In the genomic region with DNA sequence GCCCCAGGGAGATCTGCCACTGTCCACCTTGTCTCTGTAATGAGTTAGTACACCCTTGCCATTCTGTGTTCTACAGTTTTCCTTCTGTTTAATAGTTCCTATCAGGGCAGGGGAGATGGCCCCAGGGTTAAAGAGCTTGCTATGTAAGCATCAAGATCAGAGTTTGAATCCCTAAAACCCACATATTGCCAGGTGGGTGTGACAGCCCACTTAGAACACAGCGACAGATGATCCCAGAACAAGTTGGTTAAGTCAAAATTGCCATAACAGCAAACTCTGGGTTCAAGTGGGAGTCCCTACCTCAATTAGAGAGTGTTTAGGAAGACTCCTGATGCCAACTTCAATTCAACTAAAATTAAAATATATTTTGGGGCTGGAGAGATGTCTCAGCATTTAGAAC, we compare ENCODE assay signal across 30 mouse cellular contexts.
"Had no signal": no experiment of that assay in that cellular context is flagged by ENCODE, and none has a peak within 500 bp of the region (broad histone marks: within the 10 kb centered on the region; RNA-seq: fewer than 3 reads in every experiment).

No protein-coding gene starts in this region.

- H3K36me3 ChIP-seq: limb, embryonic 13.5 days; limb, embryonic 15.5 days; liver, embryonic 12.5 days; liver, embryonic 13.5 days; liver, embryonic 15.5 days; lung, embryonic 15.5 days; midbrain, embryonic 15.5 days; neural tube, embryonic 12.5 days had no signal

- H3K4me2 ChIP-seq: limb, embryonic 13.5 days; limb, embryonic 15.5 days; liver, embryonic 11.5 days; liver, embryonic 12.5 days; liver, embryonic 13.5 days; liver, embryonic 15.5 days; lung, embryonic 14.5 days; lung, embryonic 15.5 days; midbrain, embryonic 11.5 days; midbrain, embryonic 12.5 days; midbrain, embryonic 13.5 days; midbrain, embryonic 15.5 days; neural tube, embryonic 12.5 days had no signal

- H3K27me3 ChIP-seq: limb, embryonic 13.5 days; limb, embryonic 15.5 days; liver, embryonic 12.5 days; liver, embryonic 13.5 days; liver, embryonic 15.5 days; lung, embryonic 15.5 days; megakaryocyte, embryonic 14.5 days; midbrain, embryonic 12.5 days; midbrain, embryonic 13.5 days; midbrain, embryonic 15.5 days; neural tube, embryonic 12.5 days had no signal

- DNase-seq: left cerebral cortex, postnatal 4 days; liver; liver, embryonic 13.5 days; lung, adult 18-20 months; lung, adult 2 months; lung, embryonic 14.5 days; lung, postnatal 10 days; lung, postnatal 14 days; lung, postnatal 36 days; lung, postnatal 4 days; midbrain, embryonic 14.5 days had no signal

- H3K27ac ChIP-seq: left cerebral cortex, adult 2 months; limb, embryonic 13.5 days; limb, embryonic 15.5 days; liver, embryonic 12.5 days; liver, embryonic 13.5 days; liver, embryonic 14.5 days; liver, embryonic 15.5 days; lung, embryonic 15.5 days; macrophage; midbrain, embryonic 10.5 days; midbrain, embryonic 12.5 days; midbrain, embryonic 13.5 days; midbrain, embryonic 15.5 days; neural tube, embryonic 12.5 days had no signal

- ATAC-seq: liver, embryonic 12.5 days; lung, postnatal 0 days; midbrain, embryonic 13.5 days; midbrain, embryonic 15.5 days; midbrain, embryonic 16.5 days had no signal

- H3K4me3 ChIP-seq: left cerebral cortex, adult 2 months; limb, embryonic 13.5 days; limb, embryonic 15.5 days; liver, embryonic 12.5 days; liver, embryonic 13.5 days; liver, embryonic 15.5 days; lung, embryonic 15.5 days; megakaryocyte, embryonic 14.5 days; midbrain, embryonic 10.5 days; midbrain, embryonic 12.5 days; midbrain, embryonic 13.5 days; midbrain, embryonic 15.5 days; myocyte; neural tube, embryonic 12.5 days had no signal

- H3K9me3 ChIP-seq: limb, embryonic 13.5 days; limb, embryonic 15.5 days; liver, embryonic 12.5 days; liver, embryonic 13.5 days; liver, embryonic 15.5 days; lung, embryonic 15.5 days; megakaryocyte, embryonic 14.5 days; midbrain, embryonic 10.5 days; midbrain, embryonic 12.5 days; midbrain, embryonic 13.5 days; midbrain, embryonic 15.5 days; neural tube, embryonic 12.5 days had no signal

- H3K4me1 ChIP-seq: limb, embryonic 13.5 days; limb, embryonic 15.5 days; liver, embryonic 12.5 days; liver, embryonic 15.5 days; lung, embryonic 15.5 days; midbrain, embryonic 10.5 days; midbrain, embryonic 12.5 days; midbrain, embryonic 13.5 days; midbrain, embryonic 15.5 days; neural tube, embryonic 12.5 days had no signal

- H3K9ac ChIP-seq: limb, embryonic 13.5 days; limb, embryonic 15.5 days; liver, embryonic 12.5 days; liver, embryonic 13.5 days; liver, embryonic 14.5 days; liver, embryonic 15.5 days; lung, embryonic 14.5 days; lung, embryonic 15.5 days; midbrain, embryonic 12.5 days; midbrain, embryonic 13.5 days; midbrain, embryonic 15.5 days; neural tube, embryonic 12.5 days had no signal
